Mouse (Mus musculus) adipose tissue, adult 10 weeks (tissue): ENCODE data around the gene Gspt1. TPM values are rescaled to one million over a fixed set of nuclear protein-coding genes. Genes with fewer than 3 reads are reported as not detected.

ENCODE experiments used
- polyA plus RNA-seq: library from polyadenylated mRNA; stranded (reverse); fragments of 350-450 nt; fragmentation: Illumina TruSeq; extraction: RNeasy Lipid Tissue Mini Kit (QIAGEN cat#74804); gene quantifications from one replicate; pipeline ENCODE4 v1.2.3, GENCODE M21; 2014; ENCODE audit warnings: low read depth, low replicate concordance

Gspt1 gene
- polyA plus RNA-seq = 69.0 TPM

GRCm38 (mm10) chr16:11253898-11254722, at the start of gene Gspt1:
Gene Gspt1, minus strand, starts transcription at chr16:11254325.

GRCm38 (mm10) chr16:11202571-11203554, 51.3 kb downstream of the Gspt1 start, which contains the start of gene Rsl1d1:
Gene Rsl1d1, minus strand, starts transcription at chr16:11203331.

DNA sequence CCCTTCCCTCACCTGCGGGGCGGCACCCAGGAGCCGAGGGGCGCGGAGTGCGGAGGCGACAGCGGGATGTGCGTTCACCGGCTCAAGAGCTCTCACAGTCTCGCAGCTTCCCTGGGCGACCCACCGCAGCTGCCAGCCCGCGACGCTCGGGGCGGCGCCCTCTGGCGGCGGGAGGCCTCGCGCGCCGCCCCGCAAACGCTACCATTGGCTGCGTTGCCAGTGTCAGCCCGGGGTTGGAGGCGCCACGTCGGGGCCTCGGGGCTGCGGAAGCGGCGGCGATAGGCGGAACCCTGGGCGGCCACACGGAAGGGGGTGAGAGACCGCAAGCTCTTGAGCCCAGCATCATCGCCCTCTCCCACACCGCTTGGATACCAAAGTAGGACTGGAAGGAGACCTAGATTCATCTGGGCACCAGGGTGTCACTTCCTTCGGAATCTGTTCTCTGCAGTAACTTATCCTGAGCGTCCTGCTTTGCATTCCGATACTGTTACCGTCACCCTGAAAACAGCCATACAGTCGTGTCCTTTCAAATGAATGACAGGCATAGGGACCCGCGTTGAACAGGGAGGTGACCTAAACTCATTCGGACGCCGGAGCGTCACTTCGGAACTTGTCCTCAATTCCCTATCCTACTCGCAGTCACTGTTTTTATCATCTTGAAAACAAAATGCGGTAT, 77.8 kb downstream of the Gspt1 start, which contains the start of gene Zc3h7a:
TSS of gene Zc3h7a (minus strand) at position 186 of the 676 bp plus-strand sequence.

Other genes starting within 250 kb of the Gspt1 start
- gene Snn, start 193.4 kb downstream of the Gspt1 start, polyA plus RNA-seq = 25.3 TPM
- gene Litaf, start 188.2 kb downstream of the Gspt1 start, polyA plus RNA-seq = 131 TPM
- 31.3 TPM for gene Txndc11, start 119.7 kb downstream of the Gspt1 start, polyA plus RNA-seq
- 118 TPM for gene Zc3h7a, start 77.9 kb downstream of the Gspt1 start, polyA plus RNA-seq
- gene Rsl1d1, start 51.0 kb downstream of the Gspt1 start, polyA plus RNA-seq = 53.9 TPM
- 0.57 TPM for gene Tnfrsf17, start 59.5 kb upstream of the Gspt1 start, polyA plus RNA-seq
- gene Snx29, start 68.6 kb upstream of the Gspt1 start, polyA plus RNA-seq = 5.6 TPM